Mouse (Mus musculus) lung, postnatal 0 days (tissue): ENCODE measurements around the gene Nfe2l2. TPM values are rescaled to one million over a fixed set of nuclear protein-coding genes. Genes with fewer than 3 reads are reported as not detected.

ENCODE experiments used
- ATAC-seq: fragments of 200-750 bp; cut with Nextera tagmentation; 2 replicates; pipeline ENCODE4 v1.8.0; 2017; ENCODE audit warnings: moderate library complexity
- DNase-seq: peaks from one replicate; pipeline ENCODE4 v3.0.0-alpha.2; 2016; ENCODE audit warnings: low spot score
- H3K27ac ChIP-seq: fragments of 300-500 bp; sonication (generic); 2 replicates; pipeline ENCODE4 v1.5.1; 2014; ENCODE audit warnings: antibody characterized with exemption, mild to moderate bottlenecking, low read length, mixed read lengths
- H3K27me3 ChIP-seq: fragments of 300-500 bp; sonication (generic); replicated peaks from 2 replicates; pipeline ENCODE4 v1.6.1; 2014; ENCODE audit warnings: low read length, mixed read lengths; ENCODE audit not compliant: insufficient read depth
- H3K36me3 ChIP-seq: fragments of 300-500 bp; sonication (generic); 2 replicates; pipeline ENCODE4 v1.6.1; 2014; ENCODE audit warnings: low read length, mixed read lengths; ENCODE audit not compliant: insufficient read depth
- H3K4me1 ChIP-seq: fragments of 300-500 bp; sonication (generic); 2 replicates; pipeline ENCODE4 v1.6.1; 2014; ENCODE audit warnings: antibody characterized with exemption, low read depth, low read length, mixed read lengths; ENCODE audit not compliant: insufficient read depth
- H3K4me2 ChIP-seq: fragments of 300-500 bp; sonication (generic); replicated peaks from 2 replicates; pipeline ENCODE4 v1.6.1; 2014; ENCODE audit warnings: low read depth, mild to moderate bottlenecking, low read length, moderate library complexity, mixed read lengths
- H3K4me3 ChIP-seq: fragments of 300-500 bp; sonication (generic); 2 replicates; pipeline ENCODE4 v1.5.1; 2014; ENCODE audit warnings: low read depth, low read length
- H3K9ac ChIP-seq: fragments of 300-500 bp; sonication (generic); replicated peaks from 2 replicates; pipeline ENCODE4 v1.6.1; 2014; ENCODE audit warnings: low read depth, mild to moderate bottlenecking
- H3K9me3 ChIP-seq: fragments of 300-500 bp; sonication (generic); 2 replicates; pipeline ENCODE4 v1.6.1; 2016; ENCODE audit warnings: low read length, mixed read lengths
- CTCF ChIP-seq: IDR thresholded peaks from 2 replicates; pipeline ENCODE4 v1.5.1; 2016; ENCODE audit warnings: antibody characterized with exemption, mild to moderate bottlenecking
- EP300 ChIP-seq: IDR thresholded peaks from 2 replicates; pipeline ENCODE4 v1.6.1; 2016; ENCODE audit warnings: antibody characterized with exemption, mild to moderate bottlenecking, control low read depth
- WGBS: fragments of 180-500 bp; shearing (Covaris S2); extraction: QIAGEN DNeasy Blood & Tissue Kit; methylation state at CpG from one replicate; pipeline ENCODE4 v1.1.7; 2014; 5-methylcytosine and 5-hydroxymethylcytosine counted together
- polyA plus RNA-seq: library from polyadenylated mRNA; unstranded; fragments of >200 nt; fragmentation: Nextera tagmentation; extraction: Ambion mirVana; gene quantifications from 2 replicates; pipeline ENCODE4 v1.2.1, GENCODE M21; 2015

Gene Nfe2l2
- polyA plus RNA-seq, 1 experiment from 2014 or later = 116 TPM

- no peak for TF ChIP-seq EP300
- ATAC-seq (no peak), DNase-seq (peak; percentile 4)
- H3K27me3 ChIP-seq = no peaks in the 10 kb centered on the region
- H3K27ac ChIP-seq = peak overlapping the region; percentile 63
- H3K4me3 ChIP-seq = no peak overlapping the region
- no peaks in the 10 kb centered on the region for H3K9me3 ChIP-seq
- H3K9ac ChIP-seq = no peak overlapping the region
- peaks cover 29% of the 10 kb centered on the region; the same call in 1 of the 2 replicates for H3K4me1 ChIP-seq
- 60% methylated on average over 3 of the region's 3 CpGs for WGBS
- H3K36me3 ChIP-seq = no peaks in the 10 kb centered on the region
- H3K4me2 ChIP-seq = no peak overlapping the region
Measured at GRCm38 (mm10) chr2:75684526-75684925, 19.9 kb downstream of the Nfe2l2 start.

DNA sequence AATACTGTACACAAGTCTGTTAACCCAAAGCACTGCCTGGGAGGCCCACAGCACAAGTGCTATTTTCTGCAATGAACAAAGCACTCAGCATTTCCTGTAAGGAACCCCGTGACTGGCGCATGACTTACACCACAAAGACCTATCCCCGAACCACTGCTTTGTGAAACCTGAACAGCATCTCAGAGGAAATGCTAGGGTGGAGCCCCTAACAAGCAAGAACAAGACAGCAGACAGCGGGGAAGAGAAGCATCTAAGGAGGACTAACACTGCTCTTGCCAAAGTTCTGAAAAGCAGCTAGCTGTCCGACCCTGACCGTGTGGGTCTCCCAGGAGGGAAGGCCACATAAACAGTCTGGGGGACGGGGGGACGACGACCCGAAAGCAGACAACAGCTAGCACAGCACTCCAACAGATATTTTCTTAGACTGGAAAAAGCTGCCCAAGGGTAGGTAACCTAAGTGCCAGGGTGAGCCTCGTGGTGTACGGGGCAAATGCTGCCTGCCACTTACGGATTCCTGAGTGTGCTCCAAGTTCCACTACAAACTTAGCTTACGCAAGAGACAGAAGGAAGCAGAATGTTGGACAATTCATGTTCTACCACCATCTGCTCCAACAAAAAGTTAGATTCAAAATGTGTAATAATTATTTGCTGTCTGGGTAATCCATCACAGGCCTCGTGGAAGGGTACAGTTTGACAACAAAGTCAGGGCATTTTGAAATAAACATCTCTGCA lies 21.3 kb downstream of the Nfe2l2 start:
- DNase-seq (peak; percentile 94), ATAC-seq (peak; percentile 85)
- Histone ChIP-seq H3K27me3 (no peaks in the 10 kb centered on the region), H3K27ac (peak overlapping the region; percentile 95), H3K9me3 (no peaks in the 10 kb centered on the region), H3K36me3 (peaks cover 11% of the 10 kb centered on the region; the same call in 1 of the 2 replicates), H3K4me2 (peak overlapping the region; percentile 47), H3K4me3 (0 out of 2 replicates have a peak overlapping the region, but pooled peaks have one; percentile 16), H3K9ac (peak overlapping the region; percentile 41; the same call in 1 of the 2 replicates), H3K4me1 (peaks cover 23% of the 10 kb centered on the region; the same call in 1 of the 2 replicates)
- 10% methylated on average over 15 of the region's 15 CpGs for WGBS
- TF ChIP-seq EP300 (peak; percentile 78), CTCF (no peak)

GRCm38 (mm10) chr2:75681439-75681838 lies 23.0 kb downstream of the Nfe2l2 start:
- Histone ChIP-seq H3K9me3 (no peaks in the 10 kb centered on the region), H3K9ac (no peak overlapping the region), H3K27ac (no peak overlapping the region), H3K4me3 (no peak overlapping the region), H3K4me1 (peaks cover 17% of the 10 kb centered on the region; the same call in 1 of the 2 replicates), H3K4me2 (no peak overlapping the region), H3K27me3 (no peaks in the 10 kb centered on the region), H3K36me3 (peaks cover 17% of the 10 kb centered on the region)
- 50% methylated on average over 7 of the region's 7 CpGs for WGBS
- no peak for ATAC-seq
- TF ChIP-seq CTCF (no peak), EP300 (no peak)
- DNase-seq = no peak

DNA sequence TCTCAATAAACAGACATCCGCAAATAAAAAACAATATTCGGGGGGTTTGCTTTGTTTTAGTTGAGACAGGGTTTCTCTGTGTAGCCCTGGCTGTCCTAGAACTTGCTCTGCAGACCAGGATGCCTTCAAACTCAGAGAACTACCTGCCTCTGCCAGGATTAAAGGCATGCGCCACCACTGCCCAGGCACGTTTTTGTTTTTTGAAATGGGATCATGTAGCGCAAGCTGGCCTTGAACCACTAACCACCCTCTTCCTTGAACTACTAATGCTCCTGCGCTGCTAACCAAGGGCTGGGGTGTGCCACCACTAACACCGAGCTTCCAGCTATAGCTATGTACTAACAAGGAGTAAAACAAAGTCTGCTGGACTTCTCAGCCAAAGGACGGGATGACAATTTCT lies 24.5 kb downstream of the Nfe2l2 start:
- TF ChIP-seq CTCF = no peak
- TF ChIP-seq EP300 = no peak
- Histone ChIP-seq H3K9ac (no peak overlapping the region), H3K4me1 (peaks cover 17% of the 10 kb centered on the region; the same call in 1 of the 2 replicates), H3K36me3 (peaks cover 24% of the 10 kb centered on the region), H3K27ac (no peak overlapping the region), H3K27me3 (no peaks in the 10 kb centered on the region), H3K4me2 (no peak overlapping the region), H3K9me3 (no peaks in the 10 kb centered on the region), H3K4me3 (no peak overlapping the region)
- no peak for DNase-seq
- WGBS = 91% methylated on average over 8 of the region's 8 CpGs
- ATAC-seq = no peak

DNA sequence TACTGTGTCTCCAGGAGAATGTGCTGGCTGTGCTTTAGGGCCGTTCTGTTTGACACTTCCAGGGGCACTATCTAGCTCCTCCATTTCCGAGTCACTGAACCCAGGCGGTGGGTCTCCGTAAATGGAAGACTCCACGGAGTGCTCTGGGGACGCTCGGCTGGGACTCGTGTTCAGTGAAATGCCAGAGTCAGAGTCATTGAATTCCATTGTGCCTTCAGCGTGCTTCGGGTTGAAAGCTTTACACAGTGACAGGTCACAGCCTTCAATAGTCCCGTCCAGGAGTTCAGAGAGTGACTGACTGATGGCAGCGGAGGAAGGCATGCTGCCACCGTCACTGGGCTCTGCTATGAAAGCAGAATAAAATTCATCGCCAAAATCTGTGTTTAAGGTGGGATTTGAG lies 27.9 kb downstream of the Nfe2l2 start:
- DNase-seq (no peak), ATAC-seq (no peak)
- Histone ChIP-seq H3K9ac (no peak overlapping the region), H3K4me3 (no peak overlapping the region), H3K27me3 (no peaks in the 10 kb centered on the region), H3K36me3 (peaks cover 30% of the 10 kb centered on the region), H3K9me3 (no peaks in the 10 kb centered on the region), H3K4me2 (no peak overlapping the region), H3K4me1 (no peaks in the 10 kb centered on the region), H3K27ac (no peak overlapping the region)
- no peak for TF ChIP-seq EP300
- TF ChIP-seq CTCF = no peak
- 86% methylated on average over 14 of the region's 14 CpGs for WGBS

GRCm38 (mm10) chr2:75672561-75672960 lies 31.9 kb downstream of the Nfe2l2 start:
- no peak for ATAC-seq
- no peaks in the 10 kb centered on the region for H3K4me1 ChIP-seq
- no peak overlapping the region for H3K27ac ChIP-seq
- H3K36me3 ChIP-seq = peaks cover 19% of the 10 kb centered on the region
- TF ChIP-seq CTCF (no peak), EP300 (no peak)
- no peaks in the 10 kb centered on the region for H3K27me3 ChIP-seq
- H3K4me2 ChIP-seq = no peak overlapping the region
- H3K9ac ChIP-seq = no peak overlapping the region
- WGBS = 60% methylated on average over 3 of the region's 3 CpGs
- DNase-seq = no peak
- H3K4me3 ChIP-seq = no peak overlapping the region
- no peaks in the 10 kb centered on the region for H3K9me3 ChIP-seq
